Mouse (Mus musculus) small intestine, adult 2 months (tissue): ENCODE data around the gene Clcn2. TPM values are rescaled to one million over a fixed set of nuclear protein-coding genes. Genes with fewer than 3 reads are reported as not detected.

Experiments used
- H3K27ac ChIP-seq: fragments of 200-500 bp; 2 replicates; pipeline ENCODE4 v1.5.1; 2012; ENCODE audit warnings: low read depth, low read length, control low read depth, inconsistent platforms; ENCODE audit not compliant: insufficient read depth
- H3K27me3 ChIP-seq: fragments of 200-500 bp; 2 replicates; pipeline ENCODE4 v1.6.1; 2012; ENCODE audit warnings: mild to moderate bottlenecking, moderate library complexity, low read length, inconsistent platforms; ENCODE audit not compliant: control insufficient read depth, insufficient read depth
- H3K36me3 ChIP-seq: fragments of 200-500 bp; 2 replicates; pipeline ENCODE4 v1.6.1; 2012; ENCODE audit warnings: mild to moderate bottlenecking, low read length, control low read depth, inconsistent platforms; ENCODE audit not compliant: control insufficient read depth, insufficient read depth
- H3K4me1 ChIP-seq: fragments of 200-500 bp; 2 replicates; pipeline ENCODE4 v1.6.1; 2012; ENCODE audit warnings: low read length, inconsistent platforms, mixed read lengths; ENCODE audit not compliant: control insufficient read depth, insufficient read depth, insufficient read length
- H3K4me3 ChIP-seq: fragments of 200-500 bp; 2 replicates; pipeline ENCODE4 v1.5.1; 2012; ENCODE audit warnings: low read depth, mild to moderate bottlenecking, control low read depth, inconsistent platforms, low read length, moderate library complexity
- CTCF ChIP-seq: fragments of 200-500 bp; IDR thresholded peaks from 2 replicates; pipeline ENCODE4 v1.5.1; 2012; ENCODE audit warnings: low read depth, mild to moderate bottlenecking, control low read depth, inconsistent platforms, low read length, moderate library complexity, mixed read lengths; ENCODE audit not compliant: insufficient replicate concordance, insufficient read length; ENCODE audit errors: extremely low read depth
- POLR2A ChIP-seq: fragments of 200-500 bp; IDR thresholded peaks from 2 replicates; pipeline ENCODE4 v1.6.1; 2012; ENCODE audit warnings: low read depth, mild to moderate bottlenecking, control low read depth, inconsistent platforms, low read length, moderate library complexity
- WGBS: fragments of 180-500 bp; shearing (Covaris S2); methylation state at CpG from one replicate; pipeline ENCODE4 v1.1.7; 2018; 5-methylcytosine and 5-hydroxymethylcytosine counted together
- polyA plus RNA-seq: library from polyadenylated mRNA; depleted of rRNA; stranded (reverse); fragments of >200 nt; gene quantifications from 2 replicates; pipeline ENCODE4 v1.2.3, GENCODE M21; 2012; rRNA removed

The Clcn2 gene
- 102 and 218 TPM in 2 replicates for polyA plus RNA-seq

DNA sequence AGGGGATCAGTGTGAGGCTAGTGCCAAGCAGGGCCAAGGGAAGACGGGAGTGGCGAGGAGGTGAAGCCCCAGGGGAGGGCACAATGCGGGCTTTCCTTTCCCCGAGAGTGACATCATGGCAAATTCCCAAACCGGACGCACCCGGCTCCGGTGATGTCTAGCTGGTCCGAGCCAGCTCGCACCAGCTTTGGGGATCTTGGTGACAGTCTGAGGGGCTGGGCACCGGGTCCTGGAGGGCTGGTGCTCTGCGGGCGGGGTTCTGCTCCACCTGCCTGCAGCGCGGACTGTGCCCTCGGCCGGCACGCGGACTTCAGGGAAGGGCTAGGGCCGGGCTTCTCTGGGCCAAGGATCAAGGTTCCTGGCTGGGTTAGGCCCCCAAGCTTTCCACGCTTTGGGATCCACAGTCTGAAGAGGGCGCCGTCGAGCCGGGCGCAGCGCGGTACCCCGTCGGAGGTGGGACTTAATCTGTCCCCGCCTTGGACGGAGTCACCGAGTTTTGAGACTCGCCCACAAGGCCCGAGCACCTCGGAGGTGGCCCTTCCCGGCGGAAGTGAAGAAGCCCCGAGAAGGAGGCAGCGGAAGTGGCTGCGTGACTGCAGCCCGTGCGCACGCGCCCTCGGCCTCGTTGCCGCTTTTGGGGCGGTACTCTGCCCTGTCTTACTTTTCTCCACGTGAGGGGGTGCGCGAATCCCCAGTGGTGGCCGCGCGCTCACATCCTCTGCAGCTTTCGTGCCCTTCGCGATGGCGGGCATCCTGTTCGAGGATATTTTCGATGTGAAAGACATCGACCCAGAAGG is at the start of gene Clcn2, which contains the start of gene Polr2h:
Gene Clcn2 (minus strand): TSS at position 566 of the 797 bp plus-strand sequence.
Gene Polr2h (plus strand): TSS at position 485 of the 797 bp plus-strand sequence.
- WGBS = under 1% methylated on average over 62 of the region's 62 CpGs
- H3K4me1 ChIP-seq = peaks cover 6% of the 10 kb centered on the region; the same call in 1 of the 2 replicates
- peak within 1 kb of the TSS; percentile 79 for H3K4me3 ChIP-seq

DNA sequence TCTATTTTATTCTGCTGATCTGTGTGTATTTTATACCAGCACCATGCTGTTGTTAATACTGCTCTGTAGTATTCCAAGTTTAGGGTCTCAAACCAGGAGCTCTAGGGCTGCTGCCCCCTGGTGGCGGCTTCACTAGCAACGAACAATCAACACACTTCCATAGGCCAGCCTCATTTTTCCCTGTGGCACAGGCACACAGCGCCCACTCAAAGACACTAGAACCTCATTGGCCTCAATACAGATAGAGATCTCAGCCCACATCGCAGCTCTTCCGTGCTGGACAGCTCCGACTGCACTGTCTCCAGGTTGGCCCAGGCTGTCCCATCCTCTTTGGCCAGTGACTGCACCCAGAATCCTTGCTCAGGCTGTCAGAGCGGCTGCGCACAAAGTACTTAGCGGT is 47.7 kb upstream of the Clcn2 start:
- H3K4me3 ChIP-seq = no peak overlapping the region
- WGBS = 52% methylated on average over 9 of the region's 9 CpGs
- TF ChIP-seq CTCF = peak; percentile 84; the same call in 1 of the 2 replicates
- no peak for TF ChIP-seq POLR2A
- 0 out of 2 replicates have a peak, but pooled peaks cover 2% of the 10 kb centered on the region for H3K4me1 ChIP-seq
- H3K36me3 ChIP-seq = no peaks in the 10 kb centered on the region
- H3K27me3 ChIP-seq = no peaks in the 10 kb centered on the region
- no peak overlapping the region for H3K27ac ChIP-seq

More for the DNA sequence above, at the start of gene Clcn2, which contains the start of gene Polr2h:
- Histone ChIP-seq H3K27ac (peak within 1 kb of the TSS; percentile 100), H3K27me3 (no peaks in the 10 kb centered on the region), H3K36me3 (peaks cover 17% of the 10 kb centered on the region)
- TF ChIP-seq POLR2A (peak; percentile 68), CTCF (peak; percentile 66)

DNA sequence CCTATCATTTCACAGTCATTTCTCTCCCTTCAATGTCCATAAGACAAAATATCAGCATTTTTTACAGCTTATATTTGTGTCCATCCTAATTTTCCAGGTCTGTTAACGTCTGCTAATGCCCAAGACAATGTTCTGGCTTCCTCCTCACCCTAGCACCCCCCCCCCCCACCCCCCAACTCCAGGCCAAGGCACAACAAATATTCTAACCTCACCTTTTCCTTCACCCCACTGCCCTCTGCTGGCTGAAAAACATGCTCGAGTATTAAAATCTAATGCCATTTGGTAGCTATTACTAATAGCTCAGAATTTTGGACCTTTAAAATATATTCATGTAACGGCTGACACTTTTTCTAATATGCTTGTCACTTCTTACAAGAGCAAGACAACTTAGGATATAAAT is 44.1 kb upstream of the Clcn2 start:
- TF ChIP-seq POLR2A (no peak), CTCF (peak; percentile 55; the same call in 1 of the 2 replicates)
- H3K4me3 ChIP-seq = no peak overlapping the region
- WGBS = 10% methylated on average over 3 of the region's 3 CpGs
- no peaks in the 10 kb centered on the region for H3K27me3 ChIP-seq
- no peak overlapping the region for H3K27ac ChIP-seq
- H3K4me1 ChIP-seq = 0 out of 2 replicates have a peak, but pooled peaks cover 2% of the 10 kb centered on the region
- H3K36me3 ChIP-seq = no peaks in the 10 kb centered on the region

DNA sequence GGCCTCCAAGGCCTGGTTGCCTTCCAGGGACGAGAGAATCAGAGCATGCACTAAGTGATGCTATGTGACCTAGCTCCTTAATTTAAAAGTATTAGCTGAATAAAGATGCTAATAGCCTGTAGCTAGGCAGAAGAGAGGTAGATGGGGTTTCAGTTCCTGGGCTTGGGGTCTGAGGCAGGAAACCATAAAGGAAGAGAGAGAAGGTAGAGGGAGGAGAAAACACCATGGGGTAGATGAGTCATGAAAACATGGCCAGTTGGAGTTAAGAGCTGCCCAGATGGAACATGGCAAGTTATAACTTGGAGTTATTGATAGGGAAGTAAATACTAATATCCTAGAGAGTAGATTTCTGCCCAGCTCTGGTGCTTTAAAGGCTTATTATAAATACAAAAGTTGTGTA is 39.8 kb upstream of the Clcn2 start:
- no peaks in the 10 kb centered on the region for H3K27me3 ChIP-seq
- 83% methylated on average over 1 of the region's 1 CpGs for WGBS
- no peaks in the 10 kb centered on the region for H3K36me3 ChIP-seq
- H3K4me3 ChIP-seq = no peak overlapping the region
- TF ChIP-seq POLR2A (no peak), CTCF (no peak)
- H3K27ac ChIP-seq = no peak overlapping the region
- H3K4me1 ChIP-seq = no peaks in the 10 kb centered on the region

DNA sequence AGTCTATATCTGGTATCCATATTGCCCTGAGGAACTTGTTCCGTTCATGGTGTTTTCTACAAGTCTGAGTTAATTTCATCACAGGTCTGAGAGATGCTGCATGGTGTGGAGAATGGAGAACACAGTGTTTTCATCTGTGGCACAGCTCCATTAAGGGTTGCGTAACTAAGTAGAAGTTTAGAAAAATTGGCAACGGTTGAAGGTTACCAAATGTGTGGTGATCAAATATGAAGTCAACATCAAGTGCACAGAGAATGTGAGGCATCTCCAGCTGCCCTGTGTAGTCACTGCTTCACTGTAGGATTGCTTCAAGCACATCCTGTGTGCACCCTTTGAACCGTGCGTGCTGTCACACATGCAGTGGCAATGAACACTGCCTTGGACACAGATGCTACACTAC is 38.5 kb upstream of the Clcn2 start:
- 75% methylated on average over 5 of the region's 5 CpGs for WGBS
- Histone ChIP-seq H3K4me3 (no peak overlapping the region), H3K27me3 (no peaks in the 10 kb centered on the region), H3K4me1 (no peaks in the 10 kb centered on the region), H3K27ac (no peak overlapping the region), H3K36me3 (no peaks in the 10 kb centered on the region)
- no peak for TF ChIP-seq POLR2A
- no peak for TF ChIP-seq CTCF

DNA sequence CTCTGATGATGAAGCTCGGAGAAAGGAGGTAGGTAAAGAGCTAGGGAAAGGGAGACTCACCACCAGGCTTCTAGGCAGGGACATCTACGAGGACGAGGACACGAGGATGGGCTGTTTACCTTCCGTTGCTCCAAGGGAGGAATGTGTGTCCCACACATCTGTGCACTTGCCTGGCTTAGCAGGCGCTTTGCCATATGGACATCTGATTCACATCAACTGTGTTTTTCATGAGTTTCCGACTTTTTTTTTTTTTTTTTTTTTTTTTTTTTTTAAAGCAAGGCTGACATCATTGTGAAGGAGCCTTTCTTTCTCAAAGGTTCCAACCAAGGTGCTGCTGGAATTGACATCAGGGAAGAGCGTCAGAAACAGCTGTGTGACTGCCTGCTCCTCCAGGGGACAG is 33.0 kb upstream of the Clcn2 start:
- WGBS = 66% methylated on average over 8 of the region's 8 CpGs
- Histone ChIP-seq H3K36me3 (no peaks in the 10 kb centered on the region), H3K4me1 (no peaks in the 10 kb centered on the region), H3K27me3 (no peaks in the 10 kb centered on the region), H3K27ac (no peak overlapping the region), H3K4me3 (no peak overlapping the region)
- TF ChIP-seq CTCF (no peak), POLR2A (no peak)

DNA sequence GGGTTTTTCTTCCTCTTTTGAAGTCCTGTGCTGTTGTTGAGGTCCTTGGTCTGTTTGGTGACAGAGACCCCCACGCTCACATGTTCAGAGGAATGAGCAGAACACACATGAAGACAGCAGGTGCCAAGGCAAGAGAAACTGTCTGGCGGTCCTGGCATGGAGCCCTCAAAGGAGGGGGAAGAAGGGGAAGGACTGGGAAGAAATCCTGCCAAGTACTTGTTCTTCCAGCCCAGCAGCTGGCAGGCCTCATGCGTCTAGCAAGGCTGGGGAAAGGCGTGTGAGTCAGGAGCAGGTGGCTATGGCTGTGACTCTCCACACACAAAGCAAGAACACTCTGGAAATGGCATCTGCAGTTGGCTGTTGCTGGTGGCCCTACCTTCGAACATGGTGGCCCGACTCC is 29.1 kb upstream of the Clcn2 start:
- Histone ChIP-seq H3K36me3 (no peaks in the 10 kb centered on the region), H3K4me1 (no peaks in the 10 kb centered on the region), H3K27ac (no peak overlapping the region), H3K27me3 (no peaks in the 10 kb centered on the region), H3K4me3 (no peak overlapping the region)
- TF ChIP-seq CTCF = no peak
- WGBS = 11% methylated on average over 6 of the region's 6 CpGs
